Mouse (Mus musculus): ENCODE measurements around the gene Gfod1. TPM values are rescaled to one million over a fixed set of nuclear protein-coding genes. Genes with fewer than 3 reads are reported as not detected.

Gfod1 gene
- polyA plus RNA-seq, 1 experiment from 2014 or later = 1.8 TPM

GRCm38 (mm10) chr13:43251391-43251790, 52.6 kb downstream of the Gfod1 start:
- H3K9me3 ChIP-seq (ENCODE audit: control insufficient read depth, low read length) = no peaks in the 10 kb centered on the region
- WGBS = 85% methylated on average over 12 of the region's 12 CpGs
- no peaks in the 10 kb centered on the region for H3K36me3 ChIP-seq (ENCODE audit: control insufficient read depth, insufficient read depth, low read length)
- no peak overlapping the region for H3K4me3 ChIP-seq (ENCODE audit: low read depth, low read length)
- ATAC-seq (ENCODE audit: low read depth) (no peak), DNase-seq (ENCODE audit: low spot score) (no peak)
- no peak overlapping the region for H3K4me2 ChIP-seq (ENCODE audit: low read depth, low read length)
- H3K27ac ChIP-seq (replicated peaks; ENCODE audit: low read depth, low read length) = no peak overlapping the region
- H3K27me3 ChIP-seq (replicated peaks; ENCODE audit: control insufficient read depth, insufficient read depth, low read length) = no peaks in the 10 kb centered on the region
- no peak overlapping the region for H3K9ac ChIP-seq (ENCODE audit: low read depth, low read length)
- H3K4me1 ChIP-seq (ENCODE audit: control insufficient read depth, insufficient read depth, low read length) = no peaks in the 10 kb centered on the region; the same call in 1 of the 2 replicates

- Histone ChIP-seq H3K4me3 (ENCODE audit: low read depth, low read length) (no peak overlapping the region), H3K27me3 (replicated peaks; ENCODE audit: control insufficient read depth, insufficient read depth, low read length) (no peaks in the 10 kb centered on the region), H3K27ac (replicated peaks; ENCODE audit: low read depth, low read length) (no peak overlapping the region), H3K4me2 (ENCODE audit: low read depth, low read length) (no peak overlapping the region), H3K9ac (ENCODE audit: low read depth, low read length) (no peak overlapping the region), H3K4me1 (ENCODE audit: control insufficient read depth, insufficient read depth, low read length) (no peaks in the 10 kb centered on the region; the same call in 1 of the 2 replicates), H3K36me3 (ENCODE audit: control insufficient read depth, insufficient read depth, low read length) (no peaks in the 10 kb centered on the region), H3K9me3 (ENCODE audit: control insufficient read depth, low read length) (no peaks in the 10 kb centered on the region)
- no peak for ATAC-seq (ENCODE audit: low read depth)
- no peak for DNase-seq (ENCODE audit: low spot score)
- WGBS = 74% methylated on average over 6 of the region's 6 CpGs
These were observed 53.3 kb downstream of the Gfod1 start for GRCm38 (mm10) chr13:43250653-43251052.

GRCm38 (mm10) chr13:43250106-43250505, 53.9 kb downstream of the Gfod1 start:
- Histone ChIP-seq H3K36me3 (ENCODE audit: control insufficient read depth, insufficient read depth, low read length) (no peaks in the 10 kb centered on the region), H3K27ac (replicated peaks; ENCODE audit: low read depth, low read length) (no peak overlapping the region), H3K4me2 (ENCODE audit: low read depth, low read length) (no peak overlapping the region), H3K4me3 (ENCODE audit: low read depth, low read length) (no peak overlapping the region), H3K27me3 (replicated peaks; ENCODE audit: control insufficient read depth, insufficient read depth, low read length) (no peaks in the 10 kb centered on the region), H3K9ac (ENCODE audit: low read depth, low read length) (no peak overlapping the region), H3K4me1 (ENCODE audit: control insufficient read depth, insufficient read depth, low read length) (no peaks in the 10 kb centered on the region; the same call in 1 of the 2 replicates), H3K9me3 (ENCODE audit: control insufficient read depth, low read length) (no peaks in the 10 kb centered on the region)
- DNase-seq (ENCODE audit: low spot score) (no peak), ATAC-seq (ENCODE audit: low read depth) (no peak)
- WGBS = 74% methylated on average over 9 of the region's 9 CpGs

GRCm38 (mm10) chr13:43248381-43248780, 55.6 kb downstream of the Gfod1 start:
- Histone ChIP-seq H3K36me3 (ENCODE audit: control insufficient read depth, insufficient read depth, low read length) (no peaks in the 10 kb centered on the region), H3K4me1 (ENCODE audit: control insufficient read depth, insufficient read depth, low read length) (peaks cover 7% of the 10 kb centered on the region), H3K4me3 (ENCODE audit: low read depth, low read length) (no peak overlapping the region), H3K9ac (ENCODE audit: low read depth, low read length) (no peak overlapping the region), H3K4me2 (ENCODE audit: low read depth, low read length) (no peak overlapping the region), H3K27me3 (replicated peaks; ENCODE audit: control insufficient read depth, insufficient read depth, low read length) (no peaks in the 10 kb centered on the region), H3K9me3 (ENCODE audit: control insufficient read depth, low read length) (no peaks in the 10 kb centered on the region), H3K27ac (replicated peaks; ENCODE audit: low read depth, low read length) (no peak overlapping the region)
- 92% methylated on average over 6 of the region's 6 CpGs for WGBS
- ATAC-seq (ENCODE audit: low read depth) (no peak), DNase-seq (ENCODE audit: low spot score) (no peak)

GRCm38 (mm10) chr13:43246876-43247275, 57.1 kb downstream of the Gfod1 start:
- H3K9ac ChIP-seq (ENCODE audit: low read depth, low read length) = no peak overlapping the region
- H3K27ac ChIP-seq (replicated peaks; ENCODE audit: low read depth, low read length) = no peak overlapping the region
- ATAC-seq (ENCODE audit: low read depth) (no peak), DNase-seq (ENCODE audit: low spot score) (no peak)
- H3K4me2 ChIP-seq (ENCODE audit: low read depth, low read length) = no peak overlapping the region
- no peak overlapping the region for H3K4me3 ChIP-seq (ENCODE audit: low read depth, low read length)
- 95% methylated on average over 4 of the region's 4 CpGs for WGBS
- no peaks in the 10 kb centered on the region for H3K9me3 ChIP-seq (ENCODE audit: control insufficient read depth, low read length)
- peaks cover 13% of the 10 kb centered on the region for H3K4me1 ChIP-seq (ENCODE audit: control insufficient read depth, insufficient read depth, low read length)
- no peaks in the 10 kb centered on the region for H3K36me3 ChIP-seq (ENCODE audit: control insufficient read depth, insufficient read depth, low read length)
- H3K27me3 ChIP-seq (replicated peaks; ENCODE audit: control insufficient read depth, insufficient read depth, low read length) = no peaks in the 10 kb centered on the region

- peaks cover 22% of the 10 kb centered on the region for H3K4me1 ChIP-seq (ENCODE audit: control insufficient read depth, insufficient read depth, low read length)
- no peak for ATAC-seq (ENCODE audit: low read depth)
- H3K9me3 ChIP-seq (ENCODE audit: control insufficient read depth, low read length) = no peaks in the 10 kb centered on the region
- DNase-seq (ENCODE audit: low spot score) = peak; percentile 54
- peak overlapping the region; percentile 45; the same call in 1 of the 2 replicates for H3K27ac ChIP-seq (replicated peaks; ENCODE audit: low read depth, low read length)
- WGBS = 28% methylated on average over 7 of the region's 7 CpGs
- H3K4me3 ChIP-seq (ENCODE audit: low read depth, low read length) = no peak overlapping the region
- no peak overlapping the region for H3K9ac ChIP-seq (ENCODE audit: low read depth, low read length)
- no peak overlapping the region for H3K4me2 ChIP-seq (ENCODE audit: low read depth, low read length)
- H3K36me3 ChIP-seq (ENCODE audit: control insufficient read depth, insufficient read depth, low read length) = no peaks in the 10 kb centered on the region
- no peaks in the 10 kb centered on the region for H3K27me3 ChIP-seq (replicated peaks; ENCODE audit: control insufficient read depth, insufficient read depth, low read length)
These were observed 60.2 kb downstream of the Gfod1 start for GRCm38 (mm10) chr13:43243793-43244192.

- WGBS = 92% methylated on average over 3 of the region's 3 CpGs
- Histone ChIP-seq H3K9me3 (ENCODE audit: control insufficient read depth, low read length) (no peaks in the 10 kb centered on the region), H3K27me3 (replicated peaks; ENCODE audit: control insufficient read depth, insufficient read depth, low read length) (no peaks in the 10 kb centered on the region), H3K4me3 (ENCODE audit: low read depth, low read length) (no peak overlapping the region), H3K4me1 (ENCODE audit: control insufficient read depth, insufficient read depth, low read length) (peaks cover 22% of the 10 kb centered on the region), H3K27ac (replicated peaks; ENCODE audit: low read depth, low read length) (no peak overlapping the region), H3K36me3 (ENCODE audit: control insufficient read depth, insufficient read depth, low read length) (no peaks in the 10 kb centered on the region), H3K4me2 (ENCODE audit: low read depth, low read length) (no peak overlapping the region), H3K9ac (ENCODE audit: low read depth, low read length) (no peak overlapping the region)
- ATAC-seq (ENCODE audit: low read depth) = no peak
- DNase-seq (ENCODE audit: low spot score) = no peak
These were observed 60.7 kb downstream of the Gfod1 start for GRCm38 (mm10) chr13:43243240-43243639.

- no peak overlapping the region for H3K4me3 ChIP-seq (ENCODE audit: low read depth, low read length)
- H3K36me3 ChIP-seq (ENCODE audit: control insufficient read depth, insufficient read depth, low read length) = no peaks in the 10 kb centered on the region
- no peaks in the 10 kb centered on the region for H3K27me3 ChIP-seq (replicated peaks; ENCODE audit: control insufficient read depth, insufficient read depth, low read length)
- H3K27ac ChIP-seq (replicated peaks; ENCODE audit: low read depth, low read length) = no peak overlapping the region
- DNase-seq (ENCODE audit: low spot score) (no peak), ATAC-seq (ENCODE audit: low read depth) (no peak)
- peaks cover 22% of the 10 kb centered on the region for H3K4me1 ChIP-seq (ENCODE audit: control insufficient read depth, insufficient read depth, low read length)
- 69% methylated on average over 2 of the region's 2 CpGs for WGBS
- H3K9ac ChIP-seq (ENCODE audit: low read depth, low read length) = no peak overlapping the region
- H3K4me2 ChIP-seq (ENCODE audit: low read depth, low read length) = no peak overlapping the region
- H3K9me3 ChIP-seq (ENCODE audit: control insufficient read depth, low read length) = no peaks in the 10 kb centered on the region
These were observed 62.2 kb downstream of the Gfod1 start for GRCm38 (mm10) chr13:43241750-43242149.

GRCm38 (mm10) chr13:43241069-43241468, 62.9 kb downstream of the Gfod1 start:
- WGBS = 15% methylated on average over 1 of the region's 1 CpGs
- Histone ChIP-seq H3K27me3 (replicated peaks; ENCODE audit: control insufficient read depth, insufficient read depth, low read length) (no peaks in the 10 kb centered on the region), H3K4me1 (ENCODE audit: control insufficient read depth, insufficient read depth, low read length) (peaks cover 22% of the 10 kb centered on the region), H3K9ac (ENCODE audit: low read depth, low read length) (no peak overlapping the region), H3K36me3 (ENCODE audit: control insufficient read depth, insufficient read depth, low read length) (no peaks in the 10 kb centered on the region), H3K9me3 (ENCODE audit: control insufficient read depth, low read length) (no peaks in the 10 kb centered on the region), H3K4me2 (ENCODE audit: low read depth, low read length) (no peak overlapping the region), H3K4me3 (ENCODE audit: low read depth, low read length) (no peak overlapping the region), H3K27ac (replicated peaks; ENCODE audit: low read depth, low read length) (0 out of 2 replicates have a peak overlapping the region, but pooled peaks have one; percentile 11)
- 0 out of 2 replicates have a peak, but pooled peaks have one; percentile 19 for ATAC-seq (ENCODE audit: low read depth)
- peak; percentile 83 for DNase-seq (ENCODE audit: low spot score)
